Mouse (Mus musculus) lung, embryonic 14.5 days (tissue): ENCODE measurements around the gene Ilk. TPM values are rescaled to one million over a fixed set of nuclear protein-coding genes. Genes with fewer than 3 reads are reported as not detected.
A peak's percentile ranks its signal among the peaks of the same experiment; 100 is the strongest.

Source experiments
- ATAC-seq: fragments of 200-750 bp; cut with Nextera tagmentation; 2 replicates; pipeline ENCODE4 v1.8.0; 2017; ENCODE audit warnings: mild to moderate bottlenecking, moderate TSS enrichment, moderate library complexity; ENCODE audit not compliant: insufficient read depth
- DNase-seq: peaks from one replicate; pipeline ENCODE4 v3.0.0-alpha.2; 2015
- H3K27ac ChIP-seq: fragments of 300-500 bp; sonication (generic); 2 replicates; pipeline ENCODE4 v1.5.1; 2014; ENCODE audit warnings: low read depth, mild to moderate bottlenecking, moderate library complexity
- H3K27me3 ChIP-seq: fragments of 300-500 bp; sonication (generic); 2 replicates; pipeline ENCODE4 v1.6.1; 2014; ENCODE audit warnings: low read length, control low read depth; ENCODE audit not compliant: insufficient read depth
- H3K36me3 ChIP-seq: fragments of 300-500 bp; sonication (generic); 2 replicates; pipeline ENCODE4 v1.6.1; 2014; ENCODE audit warnings: control low read depth; ENCODE audit not compliant: insufficient read depth
- H3K4me1 ChIP-seq: fragments of 300-500 bp; sonication (generic); 2 replicates; pipeline ENCODE4 v1.6.1; 2014; ENCODE audit warnings: antibody characterized with exemption, control low read depth; ENCODE audit not compliant: insufficient read depth
- H3K4me2 ChIP-seq: fragments of 300-500 bp; sonication (generic); 2 replicates; pipeline ENCODE4 v1.6.1; 2014; ENCODE audit warnings: mild to moderate bottlenecking
- H3K4me3 ChIP-seq: fragments of 300-500 bp; sonication (generic); 2 replicates; pipeline ENCODE4 v1.5.1; 2014; ENCODE audit warnings: low read depth, low read length
- H3K9ac ChIP-seq: fragments of 300-500 bp; sonication (generic); 2 replicates; pipeline ENCODE4 v1.6.1; 2014
- H3K9me3 ChIP-seq: fragments of 300-500 bp; sonication (generic); 2 replicates; pipeline ENCODE4 v1.6.1; 2016; ENCODE audit warnings: low read depth, low read length, control low read depth
- CTCF ChIP-seq: IDR thresholded peaks from 2 replicates; pipeline ENCODE4 v1.5.1; 2016; ENCODE audit warnings: antibody characterized with exemption, low read depth
- WGBS: fragments of 180-500 bp; shearing (Covaris S2); extraction: QIAGEN DNeasy Blood & Tissue Kit; methylation state at CpG from one replicate; pipeline ENCODE4 v1.1.7; 2014; 5-methylcytosine and 5-hydroxymethylcytosine counted together
- polyA plus RNA-seq: library from polyadenylated mRNA; unstranded; fragments of >200 nt; fragmentation: Nextera tagmentation; extraction: Ambion mirVana; gene quantifications from 2 replicates; pipeline ENCODE4 v1.2.1, GENCODE M21; 2014

Ilk gene
- polyA plus RNA-seq, 1 experiment from 2014 or later = 372 TPM

DNA sequence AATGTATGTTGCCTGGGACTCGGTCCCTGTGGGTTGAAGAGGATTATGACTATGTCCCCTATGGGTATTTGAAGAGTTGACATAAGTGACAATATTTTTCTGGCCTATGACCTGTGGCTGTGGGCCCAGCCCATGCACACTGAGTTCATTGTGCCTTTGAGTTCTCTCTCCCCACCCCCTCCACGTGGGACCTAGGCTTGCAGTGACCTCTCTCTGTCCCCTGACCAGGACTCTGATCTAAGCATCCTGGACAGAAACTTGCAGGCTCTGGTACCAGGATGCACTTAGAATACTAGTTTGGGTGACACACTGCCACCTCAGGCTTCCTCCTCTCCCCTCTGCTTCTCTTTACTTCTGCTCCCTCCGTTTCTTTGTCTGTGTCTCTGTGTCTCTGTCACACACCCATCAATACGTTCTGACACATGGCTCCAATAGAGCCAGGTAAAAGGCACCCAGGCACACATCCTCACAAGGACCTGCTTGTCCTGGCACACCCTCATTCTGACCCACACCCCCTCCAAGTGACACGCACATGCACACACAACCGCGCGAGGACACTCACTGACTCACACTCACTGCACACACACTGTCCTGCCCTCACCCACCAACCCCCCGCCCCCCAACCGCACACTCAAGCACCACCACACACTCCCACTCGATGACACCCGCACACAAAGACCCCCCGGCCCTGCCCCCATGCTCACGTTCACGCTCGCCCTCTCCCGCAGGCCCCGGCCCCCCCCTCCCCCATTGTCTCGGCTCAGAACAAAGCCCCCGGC, 50.3 kb downstream of the Ilk start:
- Histone ChIP-seq H3K4me2 (peak overlapping the region; percentile 67), H3K27me3 (no peaks in the 10 kb centered on the region), H3K4me1 (peaks cover 2% of the 10 kb centered on the region; the same call in 1 of the 2 replicates), H3K4me3 (peak overlapping the region; percentile 88), H3K36me3 (peaks cover 17% of the 10 kb centered on the region), H3K9me3 (no peaks in the 10 kb centered on the region), H3K9ac (peak overlapping the region; percentile 95), H3K27ac (peak overlapping the region; percentile 86)
- ATAC-seq (peak; percentile 61), DNase-seq (no peak)
- 6% methylated on average over 20 of the region's 20 CpGs for WGBS
- no peak for TF ChIP-seq CTCF

DNA sequence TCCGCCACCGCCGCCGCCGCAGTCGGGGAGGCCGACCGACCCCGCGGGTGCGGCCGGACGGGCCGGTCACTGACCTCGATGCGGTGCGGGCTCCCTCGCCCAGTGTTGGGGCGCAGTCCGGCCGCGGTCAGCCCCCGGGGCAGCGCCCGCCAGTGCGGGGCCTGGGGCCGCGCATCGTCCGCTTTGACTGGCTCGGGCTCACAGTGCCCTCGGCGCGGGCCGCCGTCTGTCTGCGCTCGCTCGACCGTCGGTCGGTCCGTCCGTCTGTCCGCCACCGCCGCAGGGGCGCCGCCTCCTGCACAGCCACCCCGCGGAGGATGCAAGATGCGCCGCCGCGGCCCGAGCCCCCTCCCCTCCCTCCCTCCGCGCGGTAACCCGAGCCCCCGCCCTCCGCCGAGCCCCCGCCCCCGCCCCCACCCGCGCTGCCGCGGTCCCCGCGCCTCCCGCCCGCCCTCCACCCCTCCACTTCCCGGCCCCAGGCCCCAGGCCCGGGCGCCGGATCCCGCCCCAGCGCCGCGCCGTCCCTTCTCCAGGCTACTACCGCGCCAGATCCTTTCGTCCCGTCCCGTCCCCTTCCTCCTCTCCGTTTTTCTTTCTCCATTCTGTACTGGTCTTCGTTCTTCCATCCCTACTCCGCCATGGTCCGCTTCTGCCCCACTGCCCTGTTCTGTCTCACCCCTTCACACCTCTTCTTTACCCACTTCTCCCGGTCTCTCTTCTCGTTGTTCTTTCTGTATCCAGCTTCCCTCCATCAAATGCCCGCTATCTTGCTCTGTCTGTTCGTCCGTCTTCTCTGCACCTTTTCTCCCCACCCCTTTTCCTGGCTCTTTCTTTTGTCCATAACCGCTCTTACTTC, 51.1 kb downstream of the Ilk start, which contains the start of gene Dchs1:
TSS of gene Dchs1 (minus strand) at position 370 of the 856 bp plus-strand sequence.
- peak within 1 kb of the TSS; percentile 86 for H3K27ac ChIP-seq
- H3K4me2 ChIP-seq = peak within 1 kb of the TSS; percentile 67
- DNase-seq (peak; percentile 76), ATAC-seq (peak; percentile 78)
- peaks cover 12% of the 10 kb centered on the region; the same call in 1 of the 2 replicates for H3K36me3 ChIP-seq
- peak within 1 kb of the TSS; percentile 88 for H3K4me3 ChIP-seq
- peaks cover 2% of the 10 kb centered on the region; the same call in 1 of the 2 replicates for H3K4me1 ChIP-seq
- no peaks in the 10 kb centered on the region for H3K9me3 ChIP-seq
- under 1% methylated on average over 63 of the region's 97 CpGs for WGBS
- no peak for TF ChIP-seq CTCF
- peak within 1 kb of the TSS; percentile 95 for H3K9ac ChIP-seq
- H3K27me3 ChIP-seq = no peaks in the 10 kb centered on the region

DNA sequence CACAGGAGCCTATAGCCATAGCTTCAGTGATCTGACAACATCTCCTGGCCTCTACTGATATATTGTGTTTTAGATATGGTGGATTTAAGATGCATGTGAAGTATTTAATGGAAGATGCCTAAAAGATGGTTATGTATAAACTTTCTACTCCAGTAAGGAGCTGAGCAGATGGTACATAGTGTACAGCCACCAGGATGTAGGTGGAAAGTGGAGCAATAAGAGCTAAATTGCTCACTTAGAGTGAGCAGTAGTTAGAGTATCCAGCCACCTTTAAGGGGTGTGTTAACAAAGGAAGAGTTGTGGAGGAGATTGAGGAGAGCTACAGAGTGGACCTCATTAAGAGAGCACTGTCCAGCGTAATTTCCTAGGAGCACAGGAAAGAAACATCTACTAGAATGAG, 54.8 kb downstream of the Ilk start:
- no peak overlapping the region for H3K9ac ChIP-seq
- no peak for TF ChIP-seq CTCF
- DNase-seq (no peak), ATAC-seq (no peak)
- H3K27me3 ChIP-seq = no peaks in the 10 kb centered on the region
- H3K9me3 ChIP-seq = no peaks in the 10 kb centered on the region
- H3K4me1 ChIP-seq = no peaks in the 10 kb centered on the region
- H3K4me3 ChIP-seq = no peak overlapping the region
- 75% methylated on average over 1 of the region's 1 CpGs for WGBS
- H3K4me2 ChIP-seq = no peak overlapping the region
- no peaks in the 10 kb centered on the region for H3K36me3 ChIP-seq
- H3K27ac ChIP-seq = no peak overlapping the region

Other genes with a start within 250 kb of the Ilk start
- gene Smpd1, start 182.2 kb upstream of the Ilk start, polyA plus RNA-seq = 38.7 and 38.9 TPM in 2 replicates
- 36.6 and 37.6 TPM in 2 replicates for gene Apbb1, start 154.9 kb upstream of the Ilk start, polyA plus RNA-seq
- 0.57 and 0.59 TPM in 2 replicates for gene Hpx, start 136.5 kb upstream of the Ilk start, polyA plus RNA-seq
- 43.8 and 45.3 TPM in 2 replicates for gene Trim3, start 103.0 kb upstream of the Ilk start, polyA plus RNA-seq
- 200 and 201 TPM in 2 replicates for gene Timm10b, start 96.5 kb upstream of the Ilk start, polyA plus RNA-seq
- gene Arfip2, start 96.2 kb upstream of the Ilk start, polyA plus RNA-seq = 84.1 and 84.2 TPM in 2 replicates
- 22.9 and 31.9 TPM in 2 replicates for gene Gm45799, start 96.0 kb upstream of the Ilk start, polyA plus RNA-seq
- gene Dnhd1, start 85.8 kb upstream of the Ilk start, polyA plus RNA-seq = 0.84 and 1.0 TPM in 2 replicates
- 45.2 and 48.9 TPM in 2 replicates for gene Rrp8, start 793 bp downstream of the Ilk start, polyA plus RNA-seq
- 175 and 192 TPM in 2 replicates for gene Taf10, start 7.8 kb downstream of the Ilk start, polyA plus RNA-seq
- 73.7 and 78.2 TPM in 2 replicates for gene Tpp1, start 15.6 kb downstream of the Ilk start, polyA plus RNA-seq
- gene Dchs1, start 51.1 kb downstream of the Ilk start, polyA plus RNA-seq = 17.7 and 20.7 TPM in 2 replicates
- gene Mrpl17, start 74.5 kb downstream of the Ilk start, polyA plus RNA-seq = 384 and 388 TPM in 2 replicates
- gene Gm4070, start 217.4 kb downstream of the Ilk start, polyA plus RNA-seq = 0.22 and 0.30 TPM in 2 replicates